Mouse (Mus musculus) mature B cell (primary cell): ENCODE data around the gene Defb26.

Experiments used
- in situ Hi-C: fragments of 300-500 bp; cut with MboI; formaldehyde crosslinking; loops from 2 replicates; pipeline ENCODE4 v1.14.3; 2019

The Defb26 gene

GRCm38 (mm10) chr2:152470973-152471372 is 40.5 kb downstream of the Defb26 start:
- in situ Hi-C loops, result no loop called here

GRCm38 (mm10) chr2:152464570-152465150 is 46.8 kb downstream of the Defb26 start, which contains the start of gene Defb23:
Gene Defb23, minus strand, starts transcription at chr2:152464620.
- in situ Hi-C loops, result no loop called here

DNA sequence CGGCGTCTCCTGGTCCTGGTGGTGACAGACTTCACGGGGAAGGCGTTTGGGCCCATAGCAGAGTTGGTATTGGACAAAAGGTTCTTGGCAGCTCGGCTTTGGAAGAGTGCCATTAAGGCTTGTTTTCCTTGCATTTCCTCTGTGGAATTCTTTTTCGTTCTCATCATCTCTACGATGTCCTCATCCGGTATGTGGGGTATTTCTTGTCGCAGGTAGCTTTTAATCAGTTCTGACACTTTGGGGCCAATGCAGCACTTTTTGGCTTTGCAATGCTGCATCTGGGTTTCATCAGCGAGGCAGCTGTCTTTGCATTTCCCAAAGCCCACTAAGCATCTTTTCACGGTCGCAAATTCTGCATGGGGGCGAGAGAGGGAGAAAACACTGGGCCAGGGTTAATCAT is 52.3 kb downstream of the Defb26 start:
- in situ Hi-C loops, result no loop called here
